Mouse (Mus musculus) gonadal fat pad, adult 2 months (tissue): ENCODE results near the gene Atp6v1g2. TPM values are rescaled to one million over a fixed set of nuclear protein-coding genes. Genes with fewer than 3 reads are reported as not detected.
"Not testable (repeated sequence)": the region's sequence is repeated elsewhere in the genome, so short reads cannot be mapped to it uniquely, and the experiment has no call there.

Source experiments
- DNase-seq: peaks from one replicate; pipeline ENCODE4 v3.0.0-alpha.2; 2012; ENCODE audit warnings: low read depth
- polyA plus RNA-seq: library from polyadenylated mRNA; depleted of rRNA; stranded (reverse); fragments of >200 nt; gene quantifications from 2 replicates; pipeline ENCODE4 v1.2.3, GENCODE M21; 2012

Gene Atp6v1g2
- polyA plus RNA-seq, 1 experiment = 20.9 TPM

- DNase-seq = no peak
Observed at GRCm38 (mm10) chr17:35202442-35202841, 31.0 kb upstream of the Atp6v1g2 start.

- no peak for DNase-seq
Observed at GRCm38 (mm10) chr17:35204494-35205379, 28.7 kb upstream of the Atp6v1g2 start, which contains the start of gene Lta. Gene Lta (minus strand): TSS chr17:35205351.

DNA sequence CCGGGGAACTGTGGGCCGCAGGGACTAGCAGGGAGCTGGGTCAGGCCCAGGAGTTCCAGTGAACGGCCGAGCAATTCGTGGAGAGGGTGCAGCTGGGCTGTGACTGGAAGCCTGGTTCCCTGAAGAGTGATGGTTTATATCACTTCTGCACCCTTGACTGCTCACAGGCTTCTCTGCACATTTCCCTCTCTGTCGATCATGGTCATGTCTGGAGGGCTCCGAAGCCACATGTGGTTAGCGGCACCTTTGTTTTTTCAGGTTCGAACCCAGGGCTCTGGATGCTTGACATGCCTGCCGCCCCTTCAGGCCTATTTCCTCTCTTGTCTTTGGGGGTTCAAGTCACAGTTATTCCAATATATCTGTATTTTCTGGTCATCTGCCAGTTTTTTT is 28.1 kb upstream of the Atp6v1g2 start:
- DNase-seq = no peak

GRCm38 (mm10) chr17:35209785-35210535 is 23.5 kb upstream of the Atp6v1g2 start:
- DNase-seq = no peak

- no peak for DNase-seq
Observed at GRCm38 (mm10) chr17:35210593-35210992, 22.9 kb upstream of the Atp6v1g2 start.

DNA sequence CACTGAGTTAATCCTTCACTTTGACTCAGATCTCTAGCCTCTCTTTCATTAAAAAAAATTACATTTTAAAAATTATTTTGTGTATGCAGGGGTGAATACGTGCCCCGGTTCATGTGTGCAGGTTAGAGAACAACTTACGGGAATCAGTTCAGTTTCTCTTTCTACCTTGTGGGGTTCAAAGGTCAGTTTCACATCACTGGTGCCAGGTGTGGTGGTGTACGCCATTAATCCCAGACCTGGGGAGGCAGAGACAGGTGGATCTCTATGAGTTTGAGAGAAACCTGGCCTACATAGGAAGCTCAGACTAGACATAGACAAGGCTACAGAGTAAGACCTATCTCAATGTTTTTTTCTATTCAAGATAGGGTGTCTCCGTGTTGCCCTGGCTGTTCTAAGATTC is 20.4 kb upstream of the Atp6v1g2 start:
- DNase-seq = no peak

DNA sequence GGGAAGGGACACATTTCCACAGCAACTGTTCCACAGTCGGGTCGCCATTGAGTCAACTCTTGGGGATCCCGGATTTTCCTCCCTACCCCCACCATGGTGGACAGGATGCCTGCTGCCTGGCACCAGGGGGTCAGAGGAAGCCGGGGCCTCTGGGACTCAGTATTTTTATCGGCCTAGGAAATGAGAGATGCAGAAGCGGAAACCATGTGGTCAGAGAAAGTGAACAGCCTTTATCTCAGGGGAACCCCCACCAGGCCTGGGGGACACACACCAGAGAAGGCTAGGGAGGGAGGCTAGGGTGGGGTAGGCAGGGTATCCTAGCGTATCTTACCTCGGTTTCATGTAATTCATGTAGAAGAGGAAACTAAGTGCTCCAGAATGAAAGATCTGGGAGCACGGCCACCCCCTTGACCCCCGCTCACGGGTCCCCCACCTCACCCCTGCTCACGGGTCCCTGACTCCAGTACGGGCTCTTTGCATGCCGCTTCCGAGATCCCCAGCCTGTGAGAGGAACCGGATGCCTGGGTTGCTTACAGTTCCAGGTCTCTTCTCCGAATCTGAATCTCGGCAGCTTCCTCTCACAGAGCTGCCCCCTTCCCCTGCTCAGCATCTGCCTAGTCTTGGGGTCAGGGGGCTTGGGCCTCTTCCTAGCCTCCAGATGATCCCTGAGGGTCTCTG is 14.8 kb upstream of the Atp6v1g2 start:
- DNase-seq = no peak

DNA sequence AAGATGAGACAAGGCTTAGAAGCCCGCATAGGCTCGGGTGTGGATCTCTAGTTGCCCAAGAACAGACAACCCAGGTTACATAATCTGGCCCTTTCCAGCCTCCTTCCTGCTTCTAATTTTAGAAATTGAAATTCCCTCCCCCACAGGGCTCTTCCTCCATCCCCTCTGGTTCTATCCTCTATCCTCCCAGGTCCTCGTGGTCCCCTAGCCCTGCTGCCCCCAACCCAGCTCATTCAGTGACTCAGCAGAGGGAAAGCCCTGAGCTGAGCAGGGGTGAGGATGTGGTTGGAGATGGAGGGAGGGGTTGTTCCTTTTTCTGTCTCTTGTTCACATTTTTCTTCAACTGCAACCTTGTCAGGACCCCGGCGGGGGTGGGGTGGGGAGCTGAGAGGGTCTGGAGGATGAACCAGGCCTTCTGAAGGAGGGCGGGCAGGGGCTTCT is 13.8 kb upstream of the Atp6v1g2 start:
- no peak for DNase-seq

DNA sequence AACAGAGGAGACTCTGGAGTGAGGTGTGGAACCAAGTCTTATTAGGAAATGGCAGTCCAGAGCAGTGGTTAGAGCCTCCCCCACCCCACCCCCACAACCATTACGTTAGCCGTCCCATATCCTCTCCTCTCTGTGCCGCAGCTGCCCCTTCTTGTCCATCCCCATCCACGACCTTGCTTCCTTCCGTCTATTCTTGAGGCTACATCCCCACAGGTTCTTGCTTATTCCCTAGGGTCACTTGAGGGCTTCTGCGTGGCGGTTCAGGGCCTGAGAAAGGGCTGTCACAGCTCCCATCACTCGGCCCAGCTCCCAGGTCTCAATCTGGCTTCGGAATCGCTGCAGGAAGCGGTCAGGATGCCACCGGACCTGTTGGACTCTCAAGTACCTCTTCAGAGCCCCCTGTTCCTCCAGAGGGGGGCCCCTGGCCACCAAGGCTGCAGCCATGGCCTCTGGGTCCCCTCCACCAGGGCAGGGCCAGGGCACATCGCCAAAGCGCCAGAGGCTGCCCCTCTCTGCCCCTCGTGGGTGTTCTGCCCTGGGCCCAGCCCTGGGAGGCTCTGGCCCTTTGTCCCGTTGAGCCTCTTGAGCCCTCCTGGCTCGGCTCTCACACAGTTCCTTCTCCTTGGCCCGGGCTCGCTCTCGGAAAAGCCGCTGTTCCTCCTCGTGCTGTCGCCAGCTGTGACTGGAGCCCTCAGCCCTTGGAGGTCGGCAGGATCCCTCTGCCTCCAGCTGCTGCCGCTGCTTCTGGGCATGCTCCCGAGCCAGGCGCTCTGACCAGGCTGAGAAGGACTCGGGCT is 13.1 kb upstream of the Atp6v1g2 start, which contains the start of gene Gm16181:
Gene Gm16181 (plus strand): TSS at position 679 of the 797 bp plus-strand sequence.
- no peak for DNase-seq

DNA sequence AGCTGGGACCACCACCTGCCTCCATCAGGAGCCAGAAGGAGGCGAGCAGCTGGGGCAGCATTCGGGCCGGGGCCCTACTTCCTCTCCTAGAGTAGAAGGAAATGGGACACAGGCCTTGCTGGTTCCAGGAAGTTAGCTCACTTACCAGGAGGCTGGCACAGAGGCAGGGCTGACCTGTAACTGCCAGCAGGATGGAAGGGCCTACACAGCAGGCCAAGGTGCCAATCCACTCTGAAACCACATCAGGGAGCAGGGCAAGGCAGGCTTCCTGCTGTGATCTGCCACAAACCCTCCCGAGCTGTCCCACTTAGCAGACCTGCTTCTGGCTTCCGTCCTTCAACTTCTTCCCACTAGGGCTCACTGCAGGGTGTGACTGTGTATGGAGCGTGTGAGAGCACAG is 11.2 kb upstream of the Atp6v1g2 start:
- DNase-seq = no peak

DNA sequence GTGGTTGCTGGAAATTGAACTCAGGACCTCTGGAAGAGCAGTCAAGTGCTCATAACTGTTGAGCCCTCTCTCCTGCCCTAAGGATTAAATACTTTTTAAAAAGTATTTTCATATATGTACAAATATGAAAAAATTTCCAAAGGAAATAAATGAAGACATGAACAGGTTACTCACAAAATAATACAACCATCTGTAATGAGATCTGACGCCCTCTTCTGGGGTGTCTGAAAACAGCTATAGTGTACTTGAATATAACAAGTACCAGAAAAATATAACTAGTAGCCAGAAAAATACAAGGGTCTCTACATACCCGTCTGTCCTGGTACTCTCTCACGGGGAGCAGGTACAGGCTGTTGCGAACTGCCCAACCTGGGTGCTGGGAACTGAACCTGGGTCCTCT is 8.8 kb upstream of the Atp6v1g2 start:
- no peak for DNase-seq

- no peak for DNase-seq
Observed at GRCm38 (mm10) chr17:35225456-35225855, 8.0 kb upstream of the Atp6v1g2 start.

DNA sequence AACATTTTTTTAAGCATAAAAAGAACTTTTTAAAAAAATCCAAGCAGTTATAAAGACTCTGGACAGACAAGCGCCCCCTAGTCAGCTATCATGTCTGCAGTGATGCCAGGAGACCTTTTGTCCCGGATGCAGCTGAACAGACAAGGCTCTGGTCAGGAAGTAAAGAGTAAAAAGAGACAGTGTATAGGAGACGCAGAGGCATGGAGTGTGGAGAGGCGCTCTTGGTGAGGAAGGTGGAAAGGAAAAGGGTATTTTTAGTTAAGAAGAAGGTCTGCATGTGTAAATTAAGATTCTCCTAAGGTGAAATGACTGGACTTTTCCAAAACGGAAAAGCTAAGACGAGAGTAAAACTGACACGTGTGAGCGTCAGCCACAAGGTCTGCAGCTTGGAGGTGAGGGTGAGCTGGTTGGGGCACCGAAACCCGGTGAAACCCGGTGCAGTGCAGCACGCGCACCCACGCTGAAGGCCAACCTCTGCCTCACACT is 6.9 kb upstream of the Atp6v1g2 start:
- no peak for DNase-seq

GRCm38 (mm10) chr17:35231022-35231421 is 2.4 kb upstream of the Atp6v1g2 start:
- no peak for DNase-seq

GRCm38 (mm10) chr17:35232043-35232442 is 1.4 kb upstream of the Atp6v1g2 start:
- DNase-seq = no peak

DNA sequence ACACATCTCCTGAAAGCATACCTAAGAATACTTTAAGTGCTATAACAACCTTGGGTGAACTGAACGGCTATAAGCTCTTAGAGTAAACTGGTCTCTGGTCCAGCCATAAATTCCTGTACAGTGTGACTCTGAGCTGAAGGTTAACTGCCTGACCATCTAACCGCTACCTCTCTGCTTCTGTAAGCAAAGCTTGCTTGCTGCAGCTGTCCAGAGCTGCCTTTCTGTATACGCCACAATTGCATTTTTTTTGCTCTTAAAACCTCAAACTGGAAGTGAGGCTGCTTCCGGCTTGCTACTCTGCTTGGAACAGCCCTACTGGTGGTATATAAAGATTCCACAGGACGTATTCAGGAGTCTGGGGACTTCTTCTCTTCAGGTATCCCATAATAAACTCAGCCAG is 801 bp upstream of the Atp6v1g2 start:
- DNase-seq = no peak

- not testable (repeated sequence) for DNase-seq
Observed at GRCm38 (mm10) chr17:35234090-35234489, 630 bp downstream of the Atp6v1g2 start.

GRCm38 (mm10) chr17:35234903-35235302 is 1.4 kb downstream of the Atp6v1g2 start:
- no peak for DNase-seq

DNA sequence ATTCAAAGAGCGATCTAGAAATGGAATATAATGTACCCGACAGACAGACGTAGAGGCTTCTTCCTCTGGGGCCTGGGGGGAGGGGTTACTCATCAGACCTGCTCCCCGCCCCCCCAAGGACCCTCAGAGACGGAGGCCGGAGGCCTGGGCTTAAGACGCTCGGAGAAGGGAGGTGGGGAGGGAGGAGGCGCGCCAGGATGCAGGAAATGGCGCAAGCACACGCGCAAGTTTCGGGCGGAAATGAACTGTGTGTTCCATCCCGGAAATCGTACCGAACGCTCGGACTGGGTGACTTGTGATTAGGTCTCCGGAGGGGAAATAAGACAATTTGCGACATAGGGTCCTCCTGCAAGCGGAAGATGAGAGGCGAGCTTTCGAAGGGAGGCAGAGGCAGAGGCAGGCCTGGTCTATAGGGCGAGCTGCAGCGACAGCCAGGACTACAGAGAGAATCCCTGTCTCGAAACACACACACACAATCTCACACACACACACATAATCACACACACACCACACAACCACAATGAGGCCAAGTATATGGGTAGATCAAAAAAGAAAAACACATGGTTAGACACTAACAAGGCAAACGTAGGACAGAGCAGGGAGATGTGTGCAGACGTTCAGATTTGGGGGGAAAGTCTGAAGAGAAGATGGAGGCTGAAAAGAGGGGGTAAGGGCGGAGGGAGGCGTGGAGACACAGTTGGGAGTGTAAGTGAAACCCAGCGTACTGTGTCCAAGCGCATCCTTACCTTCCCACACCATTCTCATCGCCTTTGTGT is 2.3 kb downstream of the Atp6v1g2 start, which contains the start of gene Nfkbil1:
Gene Nfkbil1 (minus strand): TSS at position 179 of the 776 bp plus-strand sequence.
- DNase-seq = peak; percentile 71

GRCm38 (mm10) chr17:35236390-35236746 is 2.9 kb downstream of the Atp6v1g2 start:
- DNase-seq = no peak
